36 mouse cellular contexts compared by ENCODE assay signal in genomic region chr6:89880867-89881266, GRCm38 (mm10). TPM values are rescaled to one million over a fixed set of nuclear protein-coding genes. Genes with fewer than 3 reads are reported as not detected.
DNase-seq lines count a peak whose midpoint lies in the region; ATAC-seq lines count a peak whose summit lies in the region.
"Had no signal": no experiment of that assay in that cellular context is flagged by ENCODE, and none has a peak within 500 bp of the region (broad histone marks: within the 10 kb centered on the region; RNA-seq: fewer than 3 reads in every experiment).

No protein-coding gene starts in this region.

- H3K9ac ChIP-seq in kidney, embryonic 16.5 days (replicated peaks; ENCODE audit: low read length): no peak overlapping the region
- H3K9ac ChIP-seq: embryonic facial prominence, embryonic 12.5 days; embryonic facial prominence, embryonic 15.5 days; forebrain, embryonic 12.5 days; forebrain, embryonic 15.5 days; heart, embryonic 13.5 days; hindbrain, embryonic 14.5 days had no signal

- no peak overlapping the region for H3K4me3 ChIP-seq in kidney, embryonic 16.5 days (ENCODE audit: low read length)
- H3K4me3 ChIP-seq: embryonic facial prominence, embryonic 12.5 days; embryonic facial prominence, embryonic 15.5 days; erythroblast, embryonic 14.5 days; forebrain, embryonic 12.5 days; forebrain, embryonic 15.5 days; heart, adult 2 months; heart, embryonic 10.5 days; heart, embryonic 13.5 days had no signal

- H3K27me3 ChIP-seq in kidney, embryonic 16.5 days (ENCODE audit: insufficient read depth, low read length): no peaks in the 10 kb centered on the region
- H3K27me3 ChIP-seq: embryonic facial prominence, embryonic 12.5 days; embryonic facial prominence, embryonic 15.5 days; forebrain, embryonic 12.5 days; forebrain, embryonic 15.5 days; heart, embryonic 13.5 days had no signal

- no peak overlapping the region for H3K4me2 ChIP-seq in kidney, embryonic 16.5 days (replicated peaks; ENCODE audit: low read depth, low read length)
- H3K4me2 ChIP-seq: embryonic facial prominence, embryonic 12.5 days; embryonic facial prominence, embryonic 15.5 days; forebrain, embryonic 12.5 days; forebrain, embryonic 15.5 days; heart, embryonic 13.5 days; hindbrain, embryonic 14.5 days had no signal

- no peaks in the 10 kb centered on the region for H3K36me3 ChIP-seq in kidney, embryonic 16.5 days (ENCODE audit: insufficient read depth, low read length)
- H3K36me3 ChIP-seq: embryonic facial prominence, embryonic 12.5 days; embryonic facial prominence, embryonic 15.5 days; forebrain, embryonic 12.5 days; forebrain, embryonic 15.5 days; heart, embryonic 10.5 days; heart, embryonic 13.5 days had no signal

- peak; percentile 3 for DNase-seq in kidney, adult 9 months
- DNase-seq in 3T3-L1 (ENCODE audit: low read depth, low spot score): peak; percentile 98
- peak; percentile 95 for DNase-seq in Muller cell, postnatal 12 days (ENCODE audit: inconsistent ontology term)
- DNase-seq in adipocyte (ENCODE audit: low spot score): peak; percentile 78
- DNase-seq in left cerebral cortex, adult 8-10 months (ENCODE audit: low spot score in 2 of 2): no peak
- DNase-seq in layer of hippocampus, adult 11-12 months (ENCODE audit: low spot score): no peak
- DNase-seq: adrenal gland, postnatal 14 days; B cell, adult 2 months; cerebellum, adult 11 months; cerebellum, adult 2 months; cerebellum, adult 9-11 months; cerebellum, postnatal 25 days; gastrocnemius, postnatal 10 days; gastrocnemius, postnatal 36 days; heart, adult 2 months; heart, postnatal 14 days; heart, postnatal 4 days had no signal

- H3K9me3 ChIP-seq in kidney, embryonic 16.5 days (ENCODE audit: low read length): no peaks in the 10 kb centered on the region
- H3K9me3 ChIP-seq: embryonic facial prominence, embryonic 12.5 days; embryonic facial prominence, embryonic 15.5 days; forebrain, embryonic 15.5 days; heart, embryonic 10.5 days had no signal

- H3K4me1 ChIP-seq in kidney, embryonic 16.5 days (ENCODE audit: insufficient read depth, low read length): no peaks in the 10 kb centered on the region
- H3K4me1 ChIP-seq: embryonic facial prominence, embryonic 12.5 days; embryonic facial prominence, embryonic 15.5 days; forebrain, embryonic 12.5 days; forebrain, embryonic 15.5 days; heart, embryonic 10.5 days; heart, embryonic 13.5 days had no signal

- no peak for ATAC-seq in kidney, embryonic 16.5 days (ENCODE audit: low FRiP score, low TSS enrichment)
- no peak for ATAC-seq in megakaryocyte progenitor cell, adult 5-6 weeks (replicated peaks; ENCODE audit: poor library complexity)
- ATAC-seq: CD4-positive, CD25-positive, alpha-beta regulatory T cell, adult 4 months; forebrain, embryonic 15.5 days had no signal

- no peak overlapping the region for H3K27ac ChIP-seq in kidney, embryonic 16.5 days (ENCODE audit: low read length)
- H3K27ac ChIP-seq: embryonic facial prominence, embryonic 12.5 days; embryonic facial prominence, embryonic 15.5 days; forebrain, embryonic 12.5 days; forebrain, embryonic 15.5 days; heart, adult 2 months; heart, embryonic 10.5 days; heart, embryonic 13.5 days; hindbrain, embryonic 14.5 days had no signal

RNA-seq across cellular contexts. Expression of gene Vmn1r44, which starts 2.6 kb away (rescaled TPM):
- polyA plus RNA-seq in kidney, embryonic 16.5 days (2015; fragmentation: Nextera tagmentation; extraction: Ambion mirVana): not detected in 2 replicates
- not detected for total RNA-seq in left cerebral cortex, adult 8-10 months (2022)
- total RNA-seq in megakaryocyte progenitor cell, adult 5-6 weeks (2015): not detected in 2 replicates
- not detected in 2 replicates for total RNA-seq in megakaryocyte progenitor cell, adult 5-6 weeks (2017)
- total RNA-seq: adrenal gland, postnatal 14 days; adrenal gland, postnatal 4 days; common myeloid progenitor, adult 5-6 weeks; gastrocnemius, adult 18-20 months; gastrocnemius, postnatal 10 days; gastrocnemius, postnatal 36 days; granulocyte monocyte progenitor cell, adult 5-6 weeks; heart, adult 2 months; heart, postnatal 14 days; heart, postnatal 4 days; MEL had no signal
- polyA plus RNA-seq: CD4-positive, CD25-positive, alpha-beta regulatory T cell, adult 4 months; cerebellum, adult 2 months; embryonic facial prominence, embryonic 12.5 days; embryonic facial prominence, embryonic 15.5 days; erythroblast, embryonic 14.5 days; forebrain, embryonic 12.5 days; forebrain, embryonic 15.5 days; heart, adult 2 months; heart, embryonic 10.5 days; heart, embryonic 13.5 days; heart, embryonic 16.5 days; hindbrain, embryonic 11.5 days; hindbrain, embryonic 14.5 days; intestine, embryonic 14.5 days had no signal

RNA-seq across cellular contexts. Expression of gene Vmn1r42, which starts 4.7 kb away (rescaled TPM):
- not detected in 2 replicates for polyA plus RNA-seq in kidney, embryonic 16.5 days (2015; fragmentation: Nextera tagmentation; extraction: Ambion mirVana)
- total RNA-seq in left cerebral cortex, adult 8-10 months (2022): not detected
- total RNA-seq in megakaryocyte progenitor cell, adult 5-6 weeks (2015): not detected in 2 replicates
- not detected in 2 replicates for total RNA-seq in megakaryocyte progenitor cell, adult 5-6 weeks (2017)
- total RNA-seq: adrenal gland, postnatal 14 days; adrenal gland, postnatal 4 days; common myeloid progenitor, adult 5-6 weeks; gastrocnemius, adult 18-20 months; gastrocnemius, postnatal 10 days; gastrocnemius, postnatal 36 days; granulocyte monocyte progenitor cell, adult 5-6 weeks; heart, postnatal 14 days; heart, postnatal 4 days; MEL had no signal
- polyA plus RNA-seq: CD4-positive, CD25-positive, alpha-beta regulatory T cell, adult 4 months; cerebellum, adult 2 months; embryonic facial prominence, embryonic 12.5 days; embryonic facial prominence, embryonic 15.5 days; erythroblast, embryonic 14.5 days; forebrain, embryonic 12.5 days; forebrain, embryonic 15.5 days; heart, adult 2 months; heart, embryonic 10.5 days; heart, embryonic 13.5 days; heart, embryonic 16.5 days; hindbrain, embryonic 11.5 days; hindbrain, embryonic 14.5 days; intestine, embryonic 14.5 days had no signal

RNA-seq across cellular contexts. Expression of gene Vmn1r43, which starts 4.7 kb away (rescaled TPM):
- not detected in 2 replicates for polyA plus RNA-seq in kidney, embryonic 16.5 days (2015; fragmentation: Nextera tagmentation; extraction: Ambion mirVana)
- total RNA-seq in left cerebral cortex, adult 8-10 months (2022): not detected
- not detected in 2 replicates for total RNA-seq in megakaryocyte progenitor cell, adult 5-6 weeks (2015)
- not detected in 2 replicates for total RNA-seq in megakaryocyte progenitor cell, adult 5-6 weeks (2017)
- total RNA-seq: adrenal gland, postnatal 14 days; adrenal gland, postnatal 4 days; common myeloid progenitor, adult 5-6 weeks; gastrocnemius, adult 18-20 months; gastrocnemius, postnatal 10 days; gastrocnemius, postnatal 36 days; granulocyte monocyte progenitor cell, adult 5-6 weeks; heart, postnatal 14 days; heart, postnatal 4 days; MEL had no signal
- polyA plus RNA-seq: cerebellum, adult 2 months; embryonic facial prominence, embryonic 12.5 days; forebrain, embryonic 12.5 days; forebrain, embryonic 15.5 days; heart, embryonic 10.5 days; heart, embryonic 13.5 days; heart, embryonic 16.5 days; hindbrain, embryonic 11.5 days; hindbrain, embryonic 14.5 days; intestine, embryonic 14.5 days had no signal

RNA-seq across cellular contexts. Expression of gene Vmn1r45, which starts 59.5 kb away (rescaled TPM):
- not detected in 2 replicates for polyA plus RNA-seq in kidney, embryonic 16.5 days (2015; fragmentation: Nextera tagmentation; extraction: Ambion mirVana)
- total RNA-seq in left cerebral cortex, adult 8-10 months (2022): not detected
- total RNA-seq in megakaryocyte progenitor cell, adult 5-6 weeks (2015): not detected in 2 replicates
- total RNA-seq in megakaryocyte progenitor cell, adult 5-6 weeks (2017): not detected in 2 replicates
- total RNA-seq: adrenal gland, postnatal 14 days; adrenal gland, postnatal 4 days; common myeloid progenitor, adult 5-6 weeks; gastrocnemius, adult 18-20 months; gastrocnemius, postnatal 10 days; gastrocnemius, postnatal 36 days; granulocyte monocyte progenitor cell, adult 5-6 weeks; heart, adult 2 months; heart, postnatal 14 days; heart, postnatal 4 days; MEL had no signal
- polyA plus RNA-seq: CD4-positive, CD25-positive, alpha-beta regulatory T cell, adult 4 months; cerebellum, adult 2 months; embryonic facial prominence, embryonic 12.5 days; embryonic facial prominence, embryonic 15.5 days; erythroblast, embryonic 14.5 days; forebrain, embryonic 12.5 days; forebrain, embryonic 15.5 days; heart, adult 2 months; heart, embryonic 10.5 days; heart, embryonic 13.5 days; heart, embryonic 16.5 days; hindbrain, embryonic 11.5 days; hindbrain, embryonic 14.5 days; intestine, embryonic 14.5 days had no signal

Comparison
In these comparisons a context has a peak if more than half of its experiments do, and no peak if none do; other contexts are left out.
1. DNase-seq: peak in kidney, adult 9 months (single experiment), 3T3-L1 (single experiment), Muller cell, postnatal 12 days (single experiment) and adipocyte (single experiment); none in left cerebral cortex, adult 8-10 months (0 of 2) and layer of hippocampus, adult 11-12 months (single experiment).